Mouse (Mus musculus) small intestine, adult 2 months (tissue): ENCODE measurements around the gene Gpr1.

ENCODE experiments used
- CTCF ChIP-seq: fragments of 200-500 bp; IDR thresholded peaks from 2 replicates; pipeline ENCODE4 v1.5.1; 2012; ENCODE audit warnings: low read depth, mild to moderate bottlenecking, control low read depth, inconsistent platforms, low read length, moderate library complexity, mixed read lengths; ENCODE audit not compliant: insufficient replicate concordance, insufficient read length; ENCODE audit errors: extremely low read depth
- POLR2A ChIP-seq: fragments of 200-500 bp; IDR thresholded peaks from 2 replicates; pipeline ENCODE4 v1.6.1; 2012; ENCODE audit warnings: low read depth, mild to moderate bottlenecking, control low read depth, inconsistent platforms, low read length, moderate library complexity

- TF ChIP-seq CTCF, result no peak
- no peak for TF ChIP-seq POLR2A
Measured at GRCm38 (mm10) chr1:63182212-63182611, 32.1 kb downstream of the Gpr1 start.
